Mouse (Mus musculus): ENCODE results near the gene Olfr373. TPM values are rescaled to one million over a fixed set of nuclear protein-coding genes. Genes with fewer than 3 reads are reported as not detected.
"Not testable (repeated sequence)": the region's sequence is repeated elsewhere in the genome, so short reads cannot be mapped to it uniquely, and the experiment has no call there.

Gene Olfr373
- not detected in 2 replicates for total RNA-seq (2014; rRNA removed; ENCODE audit: low replicate concordance)
- not detected in 2 replicates for polyA plus RNA-seq (2015; fragmentation: Nextera tagmentation; extraction: Ambion mirVana)

- H3K27me3 ChIP-seq (ENCODE audit: control insufficient read depth, insufficient read depth, low read length); H3K27ac ChIP-seq (ENCODE audit: low read depth); H3K9me3 ChIP-seq (replicated peaks; ENCODE audit: control insufficient read depth, low read length); H3K36me3 ChIP-seq (replicated peaks; ENCODE audit: control insufficient read depth, insufficient read depth, low read length); H3K9ac ChIP-seq (replicated peaks; ENCODE audit: low read depth, low read length); H3K4me1 ChIP-seq (ENCODE audit: control insufficient read depth, insufficient read depth); DNase-seq (ENCODE audit: low spot score); ATAC-seq (ENCODE audit: insufficient read depth, low read depth); H3K4me3 ChIP-seq (ENCODE audit: low read depth, low read length); H3K4me2 ChIP-seq (ENCODE audit: low read depth, low read length): not testable (repeated sequence)
Observed at GRCm38 (mm10) chr8:72082877-72083276, at the start of gene Olfr373. Gene Olfr373, plus strand, starts transcription at chr8:72083177.

- not testable (repeated sequence) for H3K4me1 ChIP-seq (ENCODE audit: control insufficient read depth, insufficient read depth); H3K36me3 ChIP-seq (replicated peaks; ENCODE audit: control insufficient read depth, insufficient read depth, low read length); H3K27ac ChIP-seq (ENCODE audit: low read depth); DNase-seq (ENCODE audit: low spot score); H3K4me3 ChIP-seq (ENCODE audit: low read depth, low read length); H3K27me3 ChIP-seq (ENCODE audit: control insufficient read depth, insufficient read depth, low read length); H3K4me2 ChIP-seq (ENCODE audit: low read depth, low read length); H3K9me3 ChIP-seq (replicated peaks; ENCODE audit: control insufficient read depth, low read length); ATAC-seq (ENCODE audit: insufficient read depth, low read depth); H3K9ac ChIP-seq (replicated peaks; ENCODE audit: low read depth, low read length)
- WGBS, result 60% methylated on average over 4 of the region's 4 CpGs
Observed at GRCm38 (mm10) chr8:72040918-72041317, 42.1 kb upstream of the Olfr373 start, which contains the start of gene Olfr372. Gene Olfr372, plus strand, starts transcription at chr8:72041218.

- H3K9me3 ChIP-seq (replicated peaks; ENCODE audit: control insufficient read depth, low read length), result no peaks in the 10 kb centered on the region
- no peak overlapping the region for H3K9ac ChIP-seq (replicated peaks; ENCODE audit: low read depth, low read length)
- no peaks in the 10 kb centered on the region for H3K4me1 ChIP-seq (ENCODE audit: control insufficient read depth, insufficient read depth)
- H3K36me3 ChIP-seq (replicated peaks; ENCODE audit: control insufficient read depth, insufficient read depth, low read length), result no peaks in the 10 kb centered on the region
- H3K4me2 ChIP-seq (ENCODE audit: low read depth, low read length), result no peak overlapping the region
- WGBS, result 61% methylated on average over 1 of the region's 1 CpGs
- no peaks in the 10 kb centered on the region for H3K27me3 ChIP-seq (ENCODE audit: control insufficient read depth, insufficient read depth, low read length)
- H3K4me3 ChIP-seq (ENCODE audit: low read depth, low read length), result no peak overlapping the region
- TF ChIP-seq EP300 (IDR thresholded peaks at IDR 0.05; ENCODE audit: low read depth) (no peak), CTCF (IDR thresholded peaks at IDR 0.05; ENCODE audit: low read depth) (no peak)
- no peak for ATAC-seq (ENCODE audit: insufficient read depth, low read depth)
- DNase-seq (ENCODE audit: low spot score), result no peak
- H3K27ac ChIP-seq (ENCODE audit: low read depth), result no peak overlapping the region
Observed at GRCm38 (mm10) chr8:72042493-72042892, 40.5 kb upstream of the Olfr373 start.

GRCm38 (mm10) chr8:72054633-72055032 is 28.3 kb upstream of the Olfr373 start:
- H3K4me2 ChIP-seq (ENCODE audit: low read depth, low read length); ATAC-seq (ENCODE audit: insufficient read depth, low read depth); H3K36me3 ChIP-seq (replicated peaks; ENCODE audit: control insufficient read depth, insufficient read depth, low read length): not testable (repeated sequence)

GRCm38 (mm10) chr8:72057643-72058042 is 25.3 kb upstream of the Olfr373 start:
- H3K36me3 ChIP-seq (replicated peaks; ENCODE audit: control insufficient read depth, insufficient read depth, low read length); ATAC-seq (ENCODE audit: insufficient read depth, low read depth); DNase-seq (ENCODE audit: low spot score); H3K27ac ChIP-seq (ENCODE audit: low read depth); H3K9me3 ChIP-seq (replicated peaks; ENCODE audit: control insufficient read depth, low read length); H3K9ac ChIP-seq (replicated peaks; ENCODE audit: low read depth, low read length); H3K27me3 ChIP-seq (ENCODE audit: control insufficient read depth, insufficient read depth, low read length); H3K4me3 ChIP-seq (ENCODE audit: low read depth, low read length); H3K4me2 ChIP-seq (ENCODE audit: low read depth, low read length); H3K4me1 ChIP-seq (ENCODE audit: control insufficient read depth, insufficient read depth): not testable (repeated sequence)
- WGBS, result 69% methylated on average over 3 of the region's 4 CpGs

More at GRCm38 (mm10) chr8:72054633-72055032, 28.3 kb upstream of the Olfr373 start:
- not testable (repeated sequence) for H3K9ac ChIP-seq (replicated peaks; ENCODE audit: low read depth, low read length); H3K9me3 ChIP-seq (replicated peaks; ENCODE audit: control insufficient read depth, low read length); H3K4me1 ChIP-seq (ENCODE audit: control insufficient read depth, insufficient read depth); DNase-seq (ENCODE audit: low spot score); H3K4me3 ChIP-seq (ENCODE audit: low read depth, low read length); H3K27ac ChIP-seq (ENCODE audit: low read depth); H3K27me3 ChIP-seq (ENCODE audit: control insufficient read depth, insufficient read depth, low read length)

GRCm38 (mm10) chr8:72066819-72067399 is 16.1 kb upstream of the Olfr373 start:
- not testable (repeated sequence) for H3K27ac ChIP-seq (ENCODE audit: low read depth); H3K36me3 ChIP-seq (replicated peaks; ENCODE audit: control insufficient read depth, insufficient read depth, low read length); H3K4me2 ChIP-seq (ENCODE audit: low read depth, low read length); H3K4me1 ChIP-seq (ENCODE audit: control insufficient read depth, insufficient read depth); H3K4me3 ChIP-seq (ENCODE audit: low read depth, low read length); H3K9me3 ChIP-seq (replicated peaks; ENCODE audit: control insufficient read depth, low read length); ATAC-seq (ENCODE audit: insufficient read depth, low read depth); H3K27me3 ChIP-seq (ENCODE audit: control insufficient read depth, insufficient read depth, low read length); H3K9ac ChIP-seq (replicated peaks; ENCODE audit: low read depth, low read length); DNase-seq (ENCODE audit: low spot score)
- 50% methylated on average over 1 of the region's 1 CpGs for WGBS

All from heart, postnatal 0 days (tissue).